10 mouse cellular contexts compared by ENCODE assay signal in the genomic region with DNA sequence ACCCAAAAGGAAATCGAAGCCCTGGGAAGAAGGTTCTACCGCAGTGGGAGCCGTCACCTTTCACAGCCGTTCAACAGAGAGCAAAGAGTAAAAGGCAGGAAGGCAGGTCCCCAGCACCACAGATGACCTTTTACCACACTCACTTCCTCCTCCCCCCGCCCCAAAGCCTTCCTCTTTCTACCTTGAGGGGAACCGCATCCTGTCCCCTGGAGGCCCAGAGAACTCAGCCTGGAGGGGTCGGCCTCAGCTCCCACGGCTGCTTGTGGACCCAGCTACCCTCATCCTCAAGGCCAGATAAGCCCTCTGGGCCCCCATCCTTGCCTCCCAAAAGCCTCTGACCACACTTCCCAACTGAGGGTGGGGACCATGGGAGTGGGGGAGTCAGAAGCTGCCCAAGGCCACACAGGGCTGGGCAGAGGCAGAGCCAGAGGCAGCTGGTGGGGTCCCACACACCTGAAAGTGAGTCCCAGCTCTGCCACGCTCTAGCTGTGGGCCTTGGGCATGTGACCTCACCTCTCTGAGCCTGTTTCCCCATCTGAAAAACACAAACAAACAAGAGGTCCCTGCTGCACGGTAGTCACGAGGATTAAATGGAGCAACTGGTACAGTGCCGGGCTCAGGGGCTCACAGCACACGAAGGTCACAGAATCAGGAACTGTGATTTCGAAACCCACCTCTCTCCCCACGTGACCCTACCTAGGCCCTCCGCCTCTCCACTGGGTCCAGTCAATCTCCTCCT. TPM values are rescaled to one million over a fixed set of nuclear protein-coding genes. Genes with fewer than 3 reads are reported as not detected.
DNase-seq lines count a peak whose midpoint lies in the region; ATAC-seq and TF ChIP-seq lines count a peak whose summit lies in the region.
"Had no signal": no experiment of that assay in that cellular context is flagged by ENCODE, and none has a peak within 500 bp of the region (broad histone marks: within the 10 kb centered on the region; RNA-seq: fewer than 3 reads in every experiment).

No protein-coding gene starts in this region.

- peak; percentile 84 to 89 for ATAC-seq in hematopoietic stem cell, adult 5-6 weeks (replicated peaks in 1 of 2; ENCODE audit: insufficient read depth in 1 of 2, low FRiP score in 2 of 2, low TSS enrichment in 1 of 2, low read depth in 1 of 2, poor library complexity in 2 of 2, severe bottlenecking in 2 of 2)

- H3K27me3 ChIP-seq in liver, adult 2 months (ENCODE audit: control insufficient read depth, insufficient read depth, low read length) = no peaks in the 10 kb centered on the region
- H3K27me3 ChIP-seq in megakaryocyte, embryonic 14.5 days (replicated peaks) = no peaks in the 10 kb centered on the region
- no peaks in the 10 kb centered on the region for H3K27me3 ChIP-seq in cerebellum, adult 2 months (ENCODE audit: control insufficient read depth, insufficient read depth, low read length)

- H3K4me1 ChIP-seq in liver, adult 2 months (ENCODE audit: control insufficient read depth, insufficient read depth, low read length) = no peaks in the 10 kb centered on the region
- peaks cover 39% of the 10 kb centered on the region for H3K4me1 ChIP-seq in megakaryocyte, embryonic 14.5 days
- no peaks in the 10 kb centered on the region; the same call in 1 of the 2 replicates for H3K4me1 ChIP-seq in cerebellum, adult 2 months (ENCODE audit: control insufficient read depth, insufficient read depth, low read length)

- H3K27ac ChIP-seq in liver, adult 2 months (replicated peaks; ENCODE audit: insufficient read depth, low read depth, low read length) = peak overlapping the region; percentile 22
- no peak overlapping the region for H3K27ac ChIP-seq in cerebellum, adult 2 months (ENCODE audit: insufficient read depth, low read length)

- DNase-seq in liver, adult 2 months (ENCODE audit: extremely low read depth, low read depth, low spot score) = no peak
- no peak for DNase-seq in liver
- DNase-seq in thymus, postnatal 14 days = peak; percentile 87
- DNase-seq in left cerebral cortex, postnatal 10 days (ENCODE audit: extremely low spot score in 1 of 2, low spot score in 2 of 2) = no peak
- no peak for DNase-seq in right cerebral cortex, postnatal 10 days (ENCODE audit: low spot score in 2 of 2)
- no peak for DNase-seq in cerebellum, adult 2 months
- DNase-seq: kidney, postnatal 10 days; lung, embryonic 14.5 days had no signal

- peaks cover 18% of the 10 kb centered on the region; the same call in 1 of the 2 replicates for H3K36me3 ChIP-seq in liver, adult 2 months (ENCODE audit: control insufficient read depth, insufficient read depth, low read length)
- peaks cover 97% of the 10 kb centered on the region for H3K36me3 ChIP-seq in megakaryocyte, embryonic 14.5 days (replicated peaks; ENCODE audit: low read length)

- TF ChIP-seq CTCF in liver, adult 2 months (IDR thresholded peaks at IDR 0.05; ENCODE audit: low read depth, low read length) = no peak
- TF ChIP-seq CTCF in cerebellum, adult 2 months (IDR thresholded peaks at IDR 0.05; ENCODE audit: borderline replicate concordance, insufficient read depth, low read depth, low read length) = no peak

- peak overlapping the region; percentile 11; the same call in 1 of the 2 replicates for H3K9ac ChIP-seq in liver, adult 2 months (ENCODE audit: low read depth, low read length)
- H3K9ac ChIP-seq: lung, embryonic 14.5 days had no signal

- H3K9me3 ChIP-seq in megakaryocyte, embryonic 14.5 days = no peaks in the 10 kb centered on the region

- H3K4me3 ChIP-seq in liver, adult 2 months (ENCODE audit: insufficient read depth, low read depth, low read length) = no peak overlapping the region; the same call in 1 of the 2 replicates
- peak overlapping the region; percentile 20 for H3K4me3 ChIP-seq in megakaryocyte, embryonic 14.5 days (replicated peaks)
- H3K4me3 ChIP-seq in cerebellum, adult 2 months (replicated peaks; ENCODE audit: insufficient read depth, low read depth, low read length) = no peak overlapping the region

- intact Hi-C loops in left cerebral cortex, postnatal 10 days (cut with DNase I) = no loop called here

- H3K79me2 ChIP-seq in liver, adult 2 months (ENCODE audit: control insufficient read depth, insufficient read depth, low read length) = no peaks in the 10 kb centered on the region

- WGBS in liver, adult 2 months = 46% methylated on average over 16 of the region's 16 CpGs
- WGBS in cerebellum, adult 2 months = 86% methylated on average over 16 of the region's 16 CpGs

- no peak for TF ChIP-seq POLR2A in liver, adult 2 months (IDR thresholded peaks at IDR 0.05; ENCODE audit: extremely low read depth, insufficient read depth, low read length)
- no peak for TF ChIP-seq POLR2A in cerebellum, adult 2 months (IDR thresholded peaks at IDR 0.05; ENCODE audit: borderline replicate concordance, insufficient read depth, low read length)

RNA-seq across cellular contexts. Expression of gene Dedd2, which starts 14.9 kb away (rescaled TPM):
- total RNA-seq in liver, adult 2 months (2014; rRNA removed) = 20.2 and 24.6 TPM in 2 replicates
- polyA plus RNA-seq in liver, adult 2 months (2012; rRNA removed) = 27.9 and 35.4 TPM in 2 replicates
- total RNA-seq in hematopoietic stem cell, adult 5-6 weeks (2017) = 24.3 and 24.9 TPM in 2 replicates
- 16.7 and 34.3 TPM in 2 replicates for polyA plus RNA-seq in megakaryocyte, embryonic 14.5 days (2012; ENCODE audit: insufficient read depth, low replicate concordance)
- total RNA-seq in left cerebral cortex, postnatal 10 days (2021) = 10 to 100 TPM; 22.7 to 23.8 TPM
- 29.0 and 29.6 TPM in 2 replicates for polyA plus RNA-seq in cerebellum, adult 2 months (2012; rRNA removed)

RNA-seq across cellular contexts. Expression of gene Zfp526, which starts 15.7 kb away (rescaled TPM):
- total RNA-seq in liver, adult 2 months (2014; rRNA removed) = 2.2 and 2.6 TPM in 2 replicates
- polyA plus RNA-seq in liver, adult 2 months (2012; rRNA removed) = 3.4 and 4.7 TPM in 2 replicates
- total RNA-seq in hematopoietic stem cell, adult 5-6 weeks (2017) = 5.3 and 8.0 TPM in 2 replicates
- polyA plus RNA-seq in megakaryocyte, embryonic 14.5 days (2012; ENCODE audit: insufficient read depth, low replicate concordance) = 4.8 and 8.9 TPM in 2 replicates
- total RNA-seq in left cerebral cortex, postnatal 10 days (2021) = 1 to 10 TPM; 7.8 to 8.5 TPM
- 9.2 and 10.9 TPM in 2 replicates for polyA plus RNA-seq in cerebellum, adult 2 months (2012; rRNA removed)

RNA-seq across cellular contexts. Expression of gene Pou2f2, which starts 26.0 kb away (rescaled TPM):
- 0.34 and 0.37 TPM in 2 replicates for total RNA-seq in liver, adult 2 months (2014; rRNA removed)
- polyA plus RNA-seq in liver, adult 2 months (2012; rRNA removed) = 0.44 and 1.2 TPM in 2 replicates
- total RNA-seq in hematopoietic stem cell, adult 5-6 weeks (2017) = 3.5 and 7.6 TPM in 2 replicates
- 141 and 174 TPM in 2 replicates for polyA plus RNA-seq in megakaryocyte, embryonic 14.5 days (2012; ENCODE audit: insufficient read depth, low replicate concordance)
- 10 to 100 TPM; 11.0 to 14.1 TPM for total RNA-seq in left cerebral cortex, postnatal 10 days (2021)
- 8.4 and 10.6 TPM in 2 replicates for polyA plus RNA-seq in cerebellum, adult 2 months (2012; rRNA removed)

RNA-seq across cellular contexts. Expression of gene Gsk3a, which starts 32.1 kb away (rescaled TPM):
- 9.1 and 11.4 TPM in 2 replicates for total RNA-seq in liver, adult 2 months (2014; rRNA removed)
- 69.3 and 74.5 TPM in 2 replicates for polyA plus RNA-seq in liver, adult 2 months (2012; rRNA removed)
- 47.0 and 66.5 TPM in 2 replicates for total RNA-seq in hematopoietic stem cell, adult 5-6 weeks (2017)
- polyA plus RNA-seq in megakaryocyte, embryonic 14.5 days (2012; ENCODE audit: insufficient read depth, low replicate concordance) = 55.6 and 120 TPM in 2 replicates
- total RNA-seq in left cerebral cortex, postnatal 10 days (2021) = 100 to 1,000 TPM; 205 TPM
- polyA plus RNA-seq in cerebellum, adult 2 months (2012; rRNA removed) = 226 and 230 TPM in 2 replicates

RNA-seq across cellular contexts. Expression of gene Erf, which starts 45.0 kb away (rescaled TPM):
- 7.4 and 8.8 TPM in 2 replicates for total RNA-seq in liver, adult 2 months (2014; rRNA removed)
- 23.3 and 27.0 TPM in 2 replicates for polyA plus RNA-seq in liver, adult 2 months (2012; rRNA removed)
- total RNA-seq in hematopoietic stem cell, adult 5-6 weeks (2017) = 14.1 and 17.3 TPM in 2 replicates
- polyA plus RNA-seq in megakaryocyte, embryonic 14.5 days (2012; ENCODE audit: insufficient read depth, low replicate concordance) = 44.8 and 66.8 TPM in 2 replicates
- 10 to 100 TPM; 47.7 to 55.1 TPM for total RNA-seq in left cerebral cortex, postnatal 10 days (2021)
- polyA plus RNA-seq in cerebellum, adult 2 months (2012; rRNA removed) = 14.3 and 14.8 TPM in 2 replicates
